Mouse (Mus musculus): ENCODE measurements around the gene Cd320.
"Not testable (repeated sequence)": the region's sequence is repeated elsewhere in the genome, so short reads cannot be mapped to it uniquely, and the experiment has no call there.

Cd320 gene

DNA sequence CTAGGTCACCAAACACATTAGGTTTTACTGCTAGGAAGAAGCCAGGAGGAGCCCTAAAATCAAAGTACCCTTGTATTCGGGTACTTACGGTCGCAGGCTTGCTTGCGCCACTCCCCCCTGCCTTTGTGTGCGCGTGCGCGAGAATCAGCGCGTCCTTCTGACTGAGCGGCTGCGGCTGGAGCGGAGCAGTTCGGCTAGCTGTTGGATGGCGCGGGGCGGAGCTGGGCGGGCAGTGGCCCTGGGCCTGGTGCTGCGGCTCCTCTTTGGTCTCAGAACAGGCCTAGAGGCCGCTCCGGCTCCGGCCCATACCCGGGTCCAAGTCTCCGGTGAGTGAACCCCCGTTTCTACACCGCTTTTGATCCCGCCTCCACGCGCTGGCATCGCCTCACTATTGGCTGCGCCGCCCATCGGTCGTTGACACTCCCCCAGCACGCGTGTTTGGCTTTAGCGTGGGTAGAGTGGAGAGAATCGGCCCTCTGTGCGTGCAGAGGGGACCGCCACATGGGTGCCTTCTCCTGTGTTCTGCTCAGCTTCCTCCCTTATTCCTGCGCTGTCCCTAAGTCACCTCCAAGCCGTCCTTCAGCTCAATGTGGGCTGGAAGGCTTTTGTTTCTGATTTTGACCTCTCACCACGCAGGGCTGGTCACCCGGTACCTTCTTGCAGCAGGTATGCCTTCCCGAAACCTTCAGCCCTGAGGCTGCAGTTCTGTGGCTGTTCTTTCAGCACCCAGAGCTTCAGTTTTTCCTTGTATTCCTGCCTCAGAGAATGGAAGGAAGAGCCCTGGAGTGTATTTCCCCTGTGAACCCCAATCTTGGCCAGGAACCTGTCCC is at the start of gene Cd320:
Gene Cd320 (plus strand): TSS at position 126 of the 830 bp plus-strand sequence.
- DNase-seq (ENCODE audit: extremely low read depth, low read depth) = peak; percentile 79

DNA sequence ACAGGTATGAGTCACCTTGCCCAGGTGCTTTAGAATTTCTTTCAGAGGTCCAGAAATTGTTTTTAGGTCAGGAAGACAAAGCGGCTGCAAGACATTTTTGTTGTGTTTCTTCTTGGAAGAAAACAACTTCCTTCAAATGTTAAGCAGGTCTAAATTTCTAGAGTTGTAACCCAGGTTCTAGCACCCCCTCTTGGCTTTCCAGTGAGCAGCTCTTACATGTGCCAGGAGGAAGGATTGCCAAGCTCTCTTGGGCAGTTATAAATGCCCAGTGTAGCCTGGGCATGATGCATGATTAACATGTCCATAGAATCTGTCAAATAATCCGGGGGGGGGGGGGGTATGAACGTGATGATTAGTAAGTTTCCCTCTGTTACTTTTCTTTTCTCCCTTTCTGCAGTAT is 44.6 kb upstream of the Cd320 start:
- DNase-seq (ENCODE audit: extremely low read depth, low read depth) = no peak

DNA sequence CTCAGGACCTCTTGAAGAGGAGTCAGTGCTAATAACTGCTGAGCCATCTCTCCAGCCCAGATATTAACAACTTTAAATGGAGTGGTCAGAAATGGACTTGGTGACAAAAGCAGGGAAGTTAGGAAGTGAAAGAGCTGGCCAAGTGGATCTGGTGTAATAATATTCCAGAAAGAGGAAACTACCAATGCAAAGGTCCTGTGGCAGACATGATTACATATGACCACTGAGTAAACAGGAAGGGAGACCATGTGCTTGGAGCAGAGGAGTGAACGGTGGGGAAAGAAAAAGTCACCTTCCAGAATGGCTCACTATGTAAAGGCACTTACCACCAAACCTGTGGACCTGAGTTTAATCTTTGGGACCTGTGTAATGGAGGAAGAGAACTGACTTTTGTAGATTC is 43.6 kb upstream of the Cd320 start:
- DNase-seq (ENCODE audit: extremely low read depth, low read depth) = no peak

GRCm38 (mm10) chr17:33802221-33802620 is 40.7 kb upstream of the Cd320 start:
- DNase-seq (ENCODE audit: extremely low read depth, low read depth) = no peak

DNA sequence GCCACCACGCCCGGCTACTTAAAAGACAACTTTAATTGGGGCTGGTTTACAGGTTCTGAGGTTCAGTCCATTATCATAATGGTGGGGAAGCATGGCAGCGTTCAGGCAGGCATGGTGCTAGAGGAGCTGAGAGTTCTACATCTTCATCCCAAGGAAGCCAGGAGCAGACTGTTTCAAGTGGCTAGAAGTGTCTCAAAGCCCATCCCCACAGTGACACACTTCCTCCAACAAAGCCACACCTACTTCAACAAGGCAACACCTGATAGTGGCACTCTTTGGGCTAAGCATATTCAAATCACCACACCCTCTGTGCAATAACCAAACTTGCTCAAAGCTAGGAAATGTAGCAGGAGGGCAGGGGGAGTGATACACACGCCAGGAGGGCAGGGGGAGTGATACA is 38.7 kb upstream of the Cd320 start:
- no peak for DNase-seq (ENCODE audit: extremely low read depth, low read depth)

DNA sequence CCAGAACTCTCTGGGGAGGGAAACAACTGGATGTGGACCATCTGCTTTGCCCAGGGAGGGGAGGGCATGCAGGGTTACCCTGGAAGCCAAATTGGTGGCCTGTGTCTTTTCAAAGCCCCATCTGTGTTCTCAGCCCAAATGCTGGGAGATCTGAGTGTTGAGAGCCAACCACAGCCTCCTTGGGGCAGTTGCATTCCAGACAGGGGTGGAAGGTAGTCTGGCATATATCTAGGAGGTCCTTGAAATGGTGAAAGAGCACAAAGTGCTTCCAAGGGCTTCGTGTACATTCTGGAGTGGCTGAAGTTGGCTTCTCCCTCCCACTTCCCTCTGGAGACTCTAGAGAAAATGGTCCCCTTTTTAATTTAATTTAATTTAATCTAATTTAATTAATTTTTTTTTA is 38.1 kb upstream of the Cd320 start:
- no peak for DNase-seq (ENCODE audit: extremely low read depth, low read depth)

DNA sequence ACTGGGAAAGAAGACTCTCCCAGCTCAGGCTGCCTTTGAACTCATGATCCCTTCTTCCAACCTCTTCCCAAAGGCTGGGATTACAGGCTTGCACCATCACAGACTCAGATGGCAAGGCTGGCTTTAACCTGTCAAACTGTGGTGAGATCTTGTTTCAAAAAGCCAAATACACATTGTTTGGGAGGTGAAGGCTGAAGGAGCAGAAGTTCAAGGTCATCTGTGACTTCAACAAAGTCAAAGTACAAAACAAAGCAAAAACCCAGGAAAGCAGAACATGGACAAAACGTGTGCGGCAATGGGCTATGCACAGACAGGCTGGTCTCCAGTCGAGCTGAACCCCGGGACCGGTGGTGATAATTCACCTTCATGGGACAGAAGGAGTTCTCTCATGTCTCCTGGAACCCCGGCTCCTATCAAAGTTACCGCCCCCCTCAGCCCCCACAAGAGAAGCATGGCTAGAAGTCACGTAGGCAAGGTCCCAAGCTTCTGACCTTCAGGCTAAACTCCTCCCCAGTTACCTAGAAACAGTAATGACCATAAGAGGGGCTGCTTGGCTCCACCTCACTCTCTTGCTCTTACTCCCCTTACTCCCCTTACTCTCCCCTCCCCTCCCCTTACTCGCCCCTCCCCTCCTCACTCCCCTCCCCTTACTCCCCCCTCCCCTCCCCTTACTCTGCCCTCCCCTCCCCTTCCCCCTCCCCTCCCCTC is 35.6 kb upstream of the Cd320 start:
- no peak for DNase-seq (ENCODE audit: extremely low read depth, low read depth)

DNA sequence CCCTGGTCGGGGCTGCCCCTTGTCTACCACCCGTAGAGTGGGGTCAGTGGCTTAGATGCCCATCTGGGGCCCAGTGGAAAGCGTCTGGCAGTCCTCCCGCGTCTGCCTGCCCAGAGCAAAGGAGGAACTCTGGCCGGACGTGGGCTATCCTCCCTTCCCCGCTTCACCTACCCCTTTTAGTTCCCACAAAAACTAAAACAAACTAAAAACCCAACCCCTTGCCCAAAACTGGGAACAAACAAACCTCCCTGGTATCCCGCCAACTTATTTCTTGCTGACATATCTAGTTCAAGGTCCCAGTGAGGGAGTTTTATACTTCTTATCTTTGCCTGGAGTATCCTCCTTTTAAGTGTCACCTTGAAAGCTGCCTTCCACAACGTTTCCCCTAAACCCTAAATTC is 34.7 kb upstream of the Cd320 start:
- no peak for DNase-seq (ENCODE audit: extremely low read depth, low read depth)

DNA sequence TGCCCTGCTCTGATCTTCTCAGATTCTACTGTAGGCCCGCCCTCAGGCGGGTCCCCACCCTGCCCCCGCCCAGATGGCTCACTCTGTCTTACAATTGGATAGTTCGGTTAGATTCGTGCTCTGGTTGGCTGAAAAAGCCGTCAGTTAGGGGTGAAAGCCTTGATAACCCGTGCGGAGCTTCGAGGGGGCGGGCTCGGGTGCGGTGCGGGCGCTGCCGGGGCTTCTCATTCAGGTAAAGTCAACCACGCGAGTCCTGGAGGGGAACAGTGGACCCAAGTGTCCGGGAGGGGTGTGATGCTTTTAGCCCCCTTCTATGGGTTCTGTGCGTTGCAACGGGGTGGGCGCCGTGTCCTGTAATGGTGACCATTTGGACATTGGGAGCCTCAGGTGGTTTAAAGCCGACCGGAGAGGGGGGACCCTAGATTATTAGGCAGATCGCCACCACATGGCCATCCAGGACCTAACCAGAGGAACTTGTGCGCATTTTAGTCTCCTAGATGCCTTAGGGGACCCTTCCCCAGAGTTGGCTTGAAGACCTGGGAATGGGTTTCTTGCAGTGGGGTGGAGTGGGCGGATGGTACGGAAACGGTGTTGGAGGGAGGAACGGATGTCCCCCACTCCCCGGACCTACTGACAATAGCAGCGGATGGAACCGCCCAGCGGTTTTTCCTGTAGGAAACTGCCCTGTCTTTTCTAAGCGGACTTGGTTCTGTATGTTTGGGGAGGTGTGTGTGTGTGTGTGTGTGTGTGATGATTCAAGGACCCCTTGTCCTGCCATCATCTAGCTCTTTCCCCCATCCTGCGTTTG is 32.4 kb upstream of the Cd320 start, which contains the start of gene Kank3:
Gene Kank3 (plus strand): TSS at position 186 of the 808 bp plus-strand sequence.
- peak; percentile 93 for DNase-seq (ENCODE audit: extremely low read depth, low read depth)

GRCm38 (mm10) chr17:33811142-33811516 is 31.8 kb upstream of the Cd320 start:
- no peak for DNase-seq (ENCODE audit: extremely low read depth, low read depth)

GRCm38 (mm10) chr17:33812475-33812874 is 30.4 kb upstream of the Cd320 start:
- no peak for DNase-seq (ENCODE audit: extremely low read depth, low read depth)

DNA sequence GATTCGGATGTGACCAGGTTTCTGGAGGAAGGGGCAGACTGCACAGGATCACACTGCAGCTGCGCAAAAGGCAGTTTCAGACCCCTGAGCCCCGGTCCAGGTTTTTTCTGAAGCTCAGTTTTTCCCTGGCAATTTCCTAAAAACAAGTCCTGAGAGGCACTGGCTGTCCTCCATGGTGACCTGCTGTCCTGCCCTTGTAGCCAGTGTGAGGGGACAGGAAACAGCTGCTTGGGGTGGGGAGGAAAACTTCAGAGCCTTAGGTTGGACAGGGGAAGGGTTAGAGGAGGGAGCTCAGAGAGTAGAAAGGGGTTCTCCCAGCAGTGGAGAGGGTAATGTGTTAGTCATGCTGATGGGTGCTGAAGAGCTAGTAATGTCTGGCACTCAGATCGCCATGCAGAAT is 29.9 kb upstream of the Cd320 start:
- no peak for DNase-seq (ENCODE audit: extremely low read depth, low read depth)

DNA sequence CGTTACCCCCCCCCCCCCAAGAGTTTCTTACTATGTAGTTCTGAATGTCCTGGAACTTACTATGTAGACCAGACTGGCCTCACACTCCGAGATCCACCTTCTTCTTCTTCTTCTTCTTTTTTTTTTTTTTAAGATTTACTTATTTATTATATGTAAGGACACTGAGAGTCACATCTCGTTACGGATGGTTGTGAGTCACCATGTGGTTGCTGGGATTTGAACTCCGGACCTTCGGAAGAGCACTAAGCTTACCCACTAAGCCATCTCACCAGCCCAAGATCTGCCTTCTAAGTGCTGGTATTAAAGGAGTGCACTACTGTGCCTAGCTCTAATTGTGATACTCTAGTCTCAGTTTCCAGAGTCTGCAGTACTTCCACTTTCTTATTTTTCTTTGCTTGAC is 27.5 kb upstream of the Cd320 start:
- DNase-seq (ENCODE audit: extremely low read depth, low read depth) = no peak

DNA sequence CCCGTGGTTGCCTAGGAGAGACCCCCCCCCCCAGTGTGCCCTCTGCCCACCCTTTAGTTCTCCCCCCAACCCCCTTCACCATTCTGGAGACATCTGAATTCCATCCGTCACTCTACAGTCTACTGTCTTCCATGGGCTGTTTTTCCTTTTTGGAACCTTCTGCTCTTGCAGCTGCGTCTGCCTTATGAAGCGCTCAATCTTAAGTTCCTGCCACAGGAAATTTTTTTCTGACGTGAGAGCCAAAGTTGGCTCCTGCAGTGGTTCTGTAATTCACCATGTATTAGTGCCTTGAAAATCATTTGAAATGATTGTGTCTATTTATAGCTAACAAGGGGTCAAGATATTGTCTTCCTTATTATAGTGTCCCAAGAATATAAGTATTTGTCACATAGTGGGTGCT is 26.3 kb upstream of the Cd320 start:
- DNase-seq (ENCODE audit: extremely low read depth, low read depth) = no peak

DNA sequence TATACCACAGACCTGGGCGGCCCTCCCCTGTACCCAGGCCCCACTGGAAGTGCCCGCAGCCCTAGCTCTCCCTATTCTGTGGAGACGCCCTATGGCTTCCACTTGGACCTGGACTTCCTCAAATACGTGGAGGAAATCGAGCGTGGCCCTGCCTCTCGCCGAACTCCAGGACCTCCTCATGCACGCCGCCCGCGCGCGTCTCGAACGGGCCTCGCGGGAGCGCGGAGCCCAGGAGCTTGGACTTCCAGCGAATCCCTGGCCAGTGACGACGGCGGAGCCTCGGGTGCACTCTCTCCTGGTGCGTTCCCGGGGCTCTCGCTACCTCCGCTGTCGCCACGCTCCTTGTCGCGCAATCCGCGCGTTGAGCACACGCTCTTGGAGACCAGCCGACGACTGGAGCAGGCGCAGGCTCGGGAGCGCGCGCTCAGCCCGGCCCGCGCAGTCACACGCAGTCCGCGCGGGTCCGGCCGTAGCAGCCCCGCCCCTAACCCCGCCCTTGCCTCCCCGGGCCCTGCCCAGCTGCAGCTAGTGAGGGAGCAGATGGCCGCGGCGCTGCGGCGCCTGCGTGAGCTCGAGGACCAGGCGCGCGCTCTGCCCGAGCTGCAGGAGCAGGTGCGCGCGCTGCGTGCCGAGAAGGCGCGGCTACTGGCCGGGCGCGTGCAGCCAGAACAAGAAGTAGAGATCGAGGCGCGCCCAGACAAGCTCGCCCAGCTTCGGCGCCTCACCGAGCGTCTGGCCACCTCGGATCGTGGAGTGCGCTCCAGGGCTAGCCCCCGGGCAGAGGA is 25.5 kb upstream of the Cd320 start:
- peak; percentile 87 for DNase-seq (ENCODE audit: extremely low read depth, low read depth)

GRCm38 (mm10) chr17:33817969-33818643 is 24.8 kb upstream of the Cd320 start:
- no peak for DNase-seq (ENCODE audit: extremely low read depth, low read depth)

GRCm38 (mm10) chr17:33822436-33822959 is 20.4 kb upstream of the Cd320 start:
- no peak for DNase-seq (ENCODE audit: extremely low read depth, low read depth)

GRCm38 (mm10) chr17:33823171-33823570 is 19.7 kb upstream of the Cd320 start:
- DNase-seq (ENCODE audit: extremely low read depth, low read depth) = not testable (repeated sequence)

DNA sequence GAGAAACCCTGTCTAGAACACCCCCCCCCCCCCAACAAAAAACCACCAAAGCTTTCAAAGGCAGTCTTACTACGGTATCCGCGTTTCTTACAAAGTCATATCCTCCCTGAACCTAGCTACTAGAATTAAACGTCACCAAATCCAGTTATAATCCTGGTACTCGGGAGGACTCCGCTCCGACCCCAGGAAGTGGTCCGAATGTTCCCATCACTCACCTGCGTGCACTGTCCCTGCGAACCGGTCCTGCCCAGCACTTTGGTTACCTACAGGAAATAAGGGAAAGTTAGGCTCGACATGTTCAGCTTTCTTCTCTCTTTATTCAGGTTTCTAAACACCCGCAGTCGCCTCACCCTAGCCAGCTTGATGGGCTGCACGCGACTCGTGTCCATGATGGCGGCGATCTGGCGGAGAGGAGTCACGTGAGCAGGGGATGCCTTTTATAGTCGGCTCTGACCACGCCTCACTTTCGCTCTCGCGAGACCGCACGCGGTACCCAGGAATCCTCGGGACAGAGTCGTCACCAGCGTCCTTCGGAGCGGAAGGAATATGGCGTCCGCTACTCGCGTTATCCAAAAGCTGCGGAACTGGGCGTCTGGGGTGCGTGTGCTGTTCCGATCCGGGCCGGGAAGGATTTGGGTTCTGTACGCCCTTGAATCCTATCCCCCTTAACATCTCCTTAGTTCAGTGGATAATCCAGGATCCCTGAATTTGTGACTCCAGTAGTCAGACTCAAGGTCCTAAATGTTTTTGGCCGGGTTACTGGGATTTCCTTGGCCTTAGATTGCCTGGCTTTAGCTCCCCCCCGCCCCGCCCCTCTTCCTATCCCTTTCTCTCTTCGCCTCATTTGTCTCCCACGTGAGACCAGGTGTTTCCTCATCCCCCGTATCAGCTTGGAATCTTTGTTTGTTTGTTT is 18.6 kb upstream of the Cd320 start, which contains the start of the genes Rps28 and Ndufa7:
Gene Rps28 (minus strand): TSS at position 479 of the 913 bp plus-strand sequence.
Gene Ndufa7 (plus strand): TSS at position 489 of the 913 bp plus-strand sequence.
- peak; percentile 82 for DNase-seq (ENCODE audit: extremely low read depth, low read depth)

Data from MEL-GATA-1-ER (cell line).